Mouse (Mus musculus) liver, adult 2 months (tissue): ENCODE results near the gene Kcnk10. TPM values are rescaled to one million over a fixed set of nuclear protein-coding genes. Genes with fewer than 3 reads are reported as not detected.

Source experiments
- DNase-seq: peaks from one replicate; pipeline ENCODE4 v3.0.0-alpha.2; 2011; ENCODE audit warnings: low read depth, low spot score; ENCODE audit errors: extremely low read depth
- H3K27ac ChIP-seq: fragments of 200-500 bp; replicated peaks from 2 replicates; pipeline ENCODE4 v1.5.1; 2012; ENCODE audit warnings: low read depth, mild to moderate bottlenecking, control low read depth, inconsistent platforms, low read length; ENCODE audit not compliant: insufficient read depth
- H3K27me3 ChIP-seq: fragments of 200-500 bp; 2 replicates; pipeline ENCODE4 v1.6.1; 2012; ENCODE audit warnings: mild to moderate bottlenecking, moderate library complexity, low read length, inconsistent platforms; ENCODE audit not compliant: control insufficient read depth, insufficient read depth
- H3K36me3 ChIP-seq: fragments of 200-500 bp; 2 replicates; pipeline ENCODE4 v1.6.1; 2012; ENCODE audit warnings: low read length, inconsistent platforms; ENCODE audit not compliant: control insufficient read depth, insufficient read depth
- H3K4me1 ChIP-seq: fragments of 200-500 bp; 2 replicates; pipeline ENCODE4 v1.6.1; 2011; ENCODE audit warnings: low read length; ENCODE audit not compliant: control insufficient read depth, insufficient read depth
- H3K4me3 ChIP-seq: fragments of 200-500 bp; 2 replicates; pipeline ENCODE4 v1.5.1; 2011; ENCODE audit warnings: low read depth, mild to moderate bottlenecking, control low read depth, low read length, moderate library complexity; ENCODE audit not compliant: insufficient read depth
- H3K79me2 ChIP-seq: fragments of 200-500 bp; 2 replicates; pipeline ENCODE4 v1.6.1; 2012; ENCODE audit warnings: inconsistent platforms, mild to moderate bottlenecking, low read length, moderate library complexity; ENCODE audit not compliant: control insufficient read depth, insufficient read depth
- H3K9ac ChIP-seq: fragments of 200-500 bp; 2 replicates; pipeline ENCODE4 v1.6.1; 2012; ENCODE audit warnings: low read depth, mild to moderate bottlenecking, control low read depth, inconsistent platforms, low read length
- CTCF ChIP-seq: fragments of 200-500 bp; IDR thresholded peaks from 2 replicates; pipeline ENCODE4 v1.5.1; 2011; ENCODE audit warnings: low read depth, low read length, control low read depth
- POLR2A ChIP-seq: fragments of 200-500 bp; IDR thresholded peaks from 2 replicates; pipeline ENCODE4 v1.6.1; 2011; ENCODE audit warnings: low read length, control low read depth; ENCODE audit not compliant: insufficient read depth; ENCODE audit errors: extremely low read depth
- WGBS: fragments of 180-500 bp; shearing (Covaris S2); methylation state at CpG from one replicate; pipeline ENCODE4 v1.1.7; 2018; 5-methylcytosine and 5-hydroxymethylcytosine counted together
- polyA plus RNA-seq: library from polyadenylated mRNA; depleted of rRNA; stranded (reverse); fragments of >200 nt; gene quantifications from 2 replicates; pipeline ENCODE4 v1.2.3, GENCODE M21; 2012
- total RNA-seq: library from RNA; depleted of rRNA; stranded (reverse); fragments of >200 nt; gene quantifications from 2 replicates; pipeline ENCODE4 v1.2.3, GENCODE M21; 2014

The Kcnk10 gene
- total and polyA plus RNA-seq, 2 experiments: 0.49 to 1.1 TPM

DNA sequence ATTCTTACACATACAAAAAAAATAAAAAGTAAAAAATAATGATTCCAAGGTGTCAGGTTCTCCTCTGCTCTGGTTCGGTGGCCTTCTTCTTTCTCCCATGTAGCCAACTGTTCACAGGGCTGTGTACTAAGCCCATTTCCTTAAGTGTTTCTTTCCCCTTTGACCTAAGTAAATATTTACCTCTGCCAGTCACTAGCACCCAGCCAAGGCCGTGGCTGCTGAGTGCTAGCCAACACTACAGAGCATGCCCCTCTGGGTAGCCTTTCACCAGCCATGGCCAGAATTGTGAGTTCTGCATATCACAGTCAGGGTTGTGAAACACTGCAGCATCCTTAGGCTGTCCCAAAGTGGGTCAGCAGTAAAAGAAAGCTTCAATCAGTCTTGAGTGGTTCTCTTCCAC is 140.0 kb downstream of the Kcnk10 start:
- TF ChIP-seq POLR2A (no peak), CTCF (no peak)
- H3K27me3 ChIP-seq: no peaks in the 10 kb centered on the region
- no peaks in the 10 kb centered on the region for H3K79me2 ChIP-seq
- H3K4me1 ChIP-seq: peaks cover 1% of the 10 kb centered on the region; the same call in 1 of the 2 replicates
- WGBS: 10% methylated on average over 2 of the region's 2 CpGs
- H3K27ac ChIP-seq: no peak overlapping the region
- no peaks in the 10 kb centered on the region for H3K36me3 ChIP-seq
- no peak overlapping the region for H3K4me3 ChIP-seq
- H3K9ac ChIP-seq: no peak overlapping the region
- DNase-seq: peak; percentile 86

DNA sequence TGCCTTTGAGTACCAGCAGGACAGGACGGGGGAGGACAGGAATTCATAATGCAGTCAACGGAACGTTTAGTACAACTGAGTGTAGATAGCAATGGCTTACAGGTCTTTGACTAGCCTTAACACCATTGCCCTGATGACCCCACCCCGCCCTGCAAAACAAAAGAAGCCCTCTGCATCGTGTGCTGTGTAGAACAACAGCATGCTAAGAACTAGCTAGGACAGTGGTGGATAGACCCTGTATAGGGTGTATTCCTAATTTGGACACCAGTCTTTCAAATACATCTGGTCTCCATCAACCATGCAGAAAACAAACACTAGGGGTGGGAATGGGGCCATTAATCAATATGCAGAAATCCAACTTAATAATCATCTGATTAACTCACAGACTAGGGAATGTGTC is 147.4 kb downstream of the Kcnk10 start:
- no peak overlapping the region for H3K27ac ChIP-seq
- TF ChIP-seq POLR2A (no peak), CTCF (no peak)
- 89% methylated on average over 5 of the region's 5 CpGs for WGBS
- H3K4me3 ChIP-seq: no peak overlapping the region
- H3K9ac ChIP-seq: no peak overlapping the region
- DNase-seq: no peak
- no peaks in the 10 kb centered on the region for H3K36me3 ChIP-seq
- no peaks in the 10 kb centered on the region for H3K79me2 ChIP-seq
- no peaks in the 10 kb centered on the region for H3K27me3 ChIP-seq
- H3K4me1 ChIP-seq: no peaks in the 10 kb centered on the region

DNA sequence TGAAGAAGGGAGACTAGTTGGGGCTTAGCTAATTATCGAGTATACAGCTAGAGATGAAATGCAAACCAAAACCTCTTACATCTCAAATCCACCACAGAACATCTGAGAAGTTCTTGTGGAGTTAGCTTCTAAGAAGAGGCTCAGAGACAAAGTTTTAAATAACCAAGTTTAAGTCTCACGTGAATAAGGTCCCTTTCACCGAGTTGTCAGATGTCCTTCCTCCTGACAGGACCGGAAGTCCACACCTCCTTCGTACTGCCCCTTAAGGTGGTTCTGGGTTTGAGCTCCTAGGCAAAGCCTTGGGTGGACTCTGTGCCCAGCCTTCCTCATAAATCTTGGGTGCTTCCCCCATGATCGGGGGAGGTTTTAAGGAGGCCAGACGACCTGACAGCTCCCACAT is 156.8 kb downstream of the Kcnk10 start:
- Histone ChIP-seq H3K4me1 (no peaks in the 10 kb centered on the region), H3K4me3 (no peak overlapping the region), H3K27me3 (no peaks in the 10 kb centered on the region), H3K9ac (no peak overlapping the region), H3K27ac (no peak overlapping the region), H3K79me2 (no peaks in the 10 kb centered on the region), H3K36me3 (no peaks in the 10 kb centered on the region)
- DNase-seq: no peak
- TF ChIP-seq POLR2A: no peak
- no peak for TF ChIP-seq CTCF
- WGBS: 77% methylated on average over 7 of the region's 7 CpGs

DNA sequence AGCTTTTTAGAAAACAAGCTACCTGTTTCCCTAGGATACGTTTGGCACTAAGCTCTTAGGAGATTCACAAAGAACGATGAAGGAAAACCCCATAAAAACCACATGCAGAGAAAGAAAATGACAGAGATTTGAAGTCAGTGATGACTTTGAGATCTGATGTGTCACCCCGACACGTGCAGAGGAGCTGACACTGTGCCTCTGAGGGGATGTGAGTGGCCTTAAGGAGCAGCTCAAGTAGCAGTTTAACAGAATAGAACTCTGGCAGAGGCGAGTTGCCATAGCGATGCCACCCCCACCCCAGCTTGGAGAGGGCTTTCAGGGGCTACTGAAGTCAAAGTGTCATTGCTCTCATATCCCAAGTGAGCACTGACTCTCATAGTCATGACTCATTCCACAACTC is 158.3 kb downstream of the Kcnk10 start:
- TF ChIP-seq POLR2A: no peak
- no peak for TF ChIP-seq CTCF
- 74% methylated on average over 6 of the region's 6 CpGs for WGBS
- Histone ChIP-seq H3K27ac (no peak overlapping the region), H3K27me3 (no peaks in the 10 kb centered on the region), H3K4me1 (no peaks in the 10 kb centered on the region), H3K9ac (no peak overlapping the region), H3K4me3 (no peak overlapping the region), H3K79me2 (no peaks in the 10 kb centered on the region), H3K36me3 (no peaks in the 10 kb centered on the region)
- DNase-seq: no peak

DNA sequence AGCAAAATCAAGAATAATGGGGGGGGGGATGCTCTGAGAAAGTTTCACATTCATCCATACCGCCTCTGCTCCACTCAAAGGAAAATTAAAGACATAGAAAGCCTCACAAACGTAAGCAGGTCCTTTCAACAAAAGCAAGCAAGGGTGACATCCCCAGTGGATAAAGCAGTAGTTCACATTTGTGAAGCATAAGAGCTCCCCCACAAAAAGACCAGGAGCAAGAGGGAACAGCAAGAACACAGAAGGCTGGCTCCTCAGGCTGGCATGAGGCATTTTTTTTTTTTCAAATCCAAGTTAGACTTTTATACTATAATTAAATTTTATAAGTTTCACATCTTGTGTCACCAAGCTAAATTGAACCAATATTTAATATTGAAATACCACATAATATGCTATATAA is 168.5 kb downstream of the Kcnk10 start:
- no peaks in the 10 kb centered on the region for H3K36me3 ChIP-seq
- H3K9ac ChIP-seq: no peak overlapping the region
- TF ChIP-seq POLR2A: no peak
- TF ChIP-seq CTCF: no peak
- H3K4me1 ChIP-seq: no peaks in the 10 kb centered on the region
- no peak for DNase-seq
- WGBS: 62% methylated on average over 2 of the region's 2 CpGs
- H3K79me2 ChIP-seq: no peaks in the 10 kb centered on the region
- no peaks in the 10 kb centered on the region for H3K27me3 ChIP-seq
- no peak overlapping the region for H3K27ac ChIP-seq
- no peak overlapping the region for H3K4me3 ChIP-seq

DNA sequence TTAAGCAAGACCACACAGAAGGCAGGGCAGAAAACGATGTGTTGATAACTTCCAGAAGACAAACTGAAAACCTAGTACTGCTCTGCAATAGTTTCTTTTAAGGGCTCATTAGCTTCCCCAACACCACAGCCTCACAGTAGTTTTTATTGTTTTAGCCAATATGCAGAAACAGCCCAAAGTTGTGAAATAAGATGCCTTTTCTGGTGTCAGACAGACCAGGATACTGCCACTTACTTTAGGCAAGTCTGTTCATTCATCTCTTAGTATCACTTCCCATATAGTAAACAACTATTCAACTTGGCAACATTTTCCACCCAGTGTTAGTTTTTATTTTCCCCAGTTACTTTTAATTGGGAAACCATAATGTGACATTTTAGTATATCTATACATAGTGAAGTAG is 171.5 kb downstream of the Kcnk10 start:
- WGBS: 74% methylated on average over 1 of the region's 1 CpGs
- H3K4me3 ChIP-seq: no peak overlapping the region
- H3K27me3 ChIP-seq: no peaks in the 10 kb centered on the region
- no peak for DNase-seq
- no peak overlapping the region for H3K9ac ChIP-seq
- H3K36me3 ChIP-seq: no peaks in the 10 kb centered on the region
- no peak overlapping the region for H3K27ac ChIP-seq
- TF ChIP-seq POLR2A (no peak), CTCF (no peak)
- H3K79me2 ChIP-seq: no peaks in the 10 kb centered on the region
- H3K4me1 ChIP-seq: no peaks in the 10 kb centered on the region
